Mouse (Mus musculus) MEL (cell line): ENCODE results near the gene Ddah1. TPM values are rescaled to one million over a fixed set of nuclear protein-coding genes. Genes with fewer than 3 reads are reported as not detected.

Source experiments
- DNase-seq: peaks from one replicate; pipeline ENCODE4 v3.0.0; 2011; ENCODE audit warnings: low read depth, low spot score
- H3K27ac ChIP-seq: 2 replicates; pipeline ENCODE4 v1.5.1; 2012; ENCODE audit warnings: low read depth, mild to moderate bottlenecking, control low read depth, low read length, moderate library complexity; ENCODE audit not compliant: control insufficient read depth
- H3K27me3 ChIP-seq, 2 experiments: fragments of 150-350 bp in 1 of 2; sonication (generic) in 1 of 2; 2 replicates each; pipeline ENCODE4 v1.6.1; 2012; ENCODE audit warnings: low read length in 2 of 2, mild to moderate bottlenecking in 2 of 2, improper control_type of control experiment in 1 of 2, moderate library complexity in 1 of 2; ENCODE audit not compliant: insufficient read depth in 2 of 2, control insufficient read depth in 1 of 2
- H3K36me3 ChIP-seq, 2 experiments: 2 replicates each; pipeline ENCODE4 v1.6.1; 2012 to 2014; ENCODE audit warnings: low read length in 2 of 2, improper control_type of control experiment in 1 of 2, inconsistent platforms in 1 of 2, mild to moderate bottlenecking in 1 of 2; ENCODE audit not compliant: insufficient read depth in 2 of 2, control insufficient read depth in 1 of 2
- H3K4me1 ChIP-seq, 2 experiments: fragments of 150-350 bp in 1 of 2; sonication (generic) in 1 of 2; 2 replicates each; pipeline ENCODE4 v1.6.1; 2012; ENCODE audit warnings: low read length in 2 of 2, improper control_type of control experiment in 1 of 2, mild to moderate bottlenecking in 1 of 2; ENCODE audit not compliant: insufficient read depth in 2 of 2, control insufficient read depth in 1 of 2
- H3K4me3 ChIP-seq, 2 experiments: fragments of 150-350 bp in 1 of 2; sonication (generic) in 1 of 2; 2 replicates each; pipeline ENCODE4 v1.5.1; 2012; ENCODE audit warnings: low read depth in 2 of 2, low read length in 2 of 2, mild to moderate bottlenecking in 2 of 2, moderate library complexity in 2 of 2, control low read depth in 1 of 2, improper control_type of control experiment in 1 of 2; ENCODE audit not compliant: control insufficient read depth in 1 of 2, insufficient read depth in 1 of 2
- H3K79me2 ChIP-seq: 2 replicates; pipeline ENCODE4 v1.6.1; 2012; ENCODE audit warnings: mild to moderate bottlenecking, low read length, moderate library complexity; ENCODE audit not compliant: control insufficient read depth, poor library complexity, insufficient read depth
- H3K9ac ChIP-seq: 2 replicates; pipeline ENCODE4 v1.6.1; 2012; ENCODE audit warnings: low read depth, mild to moderate bottlenecking, control low read depth, low read length, moderate library complexity; ENCODE audit not compliant: control insufficient read depth, poor library complexity, severe bottlenecking
- H3K9me3 ChIP-seq: fragments of 150-350 bp; sonication (generic); replicated peaks from 2 replicates; pipeline ENCODE4 v1.6.1; 2012; ENCODE audit warnings: mild to moderate bottlenecking, low read length, improper control_type of control experiment, moderate library complexity; ENCODE audit not compliant: insufficient read depth
- BHLHE40 ChIP-seq: IDR thresholded peaks from 2 replicates; pipeline ENCODE4 v1.6.1; 2012; ENCODE audit warnings: low read depth, mild to moderate bottlenecking, inconsistent platforms, low read length, improper control_type of control experiment, borderline replicate concordance
- CTCF ChIP-seq, 3 experiments: IDR thresholded peaks in 2 of 3; conservative IDR thresholded peaks in 1 of 3; 2 replicates each; pipeline ENCODE4 v1.5.1; 2011 to 2012; ENCODE audit warnings: low read length in 3 of 3, low read depth in 2 of 3, mild to moderate bottlenecking in 2 of 3, improper control_type of control experiment in 1 of 3, inconsistent platforms in 1 of 3, mixed read lengths in 1 of 3, moderate library complexity in 1 of 3; ENCODE audit not compliant: control insufficient read depth in 1 of 3, insufficient read depth in 1 of 3, poor library complexity in 1 of 3, severe bottlenecking in 1 of 3
- E2F4 ChIP-seq: IDR thresholded peaks from 2 replicates; pipeline ENCODE4 v1.6.1; 2011; ENCODE audit warnings: low read depth, low read length, improper control_type of control experiment, borderline replicate concordance
- ELF1 ChIP-seq: IDR thresholded peaks from 2 replicates; pipeline ENCODE4 v1.6.1; 2014; ENCODE audit warnings: low read depth, mild to moderate bottlenecking, inconsistent platforms, low read length, improper control_type of control experiment, moderate library complexity
- EP300 ChIP-seq, 2 experiments: IDR thresholded peaks; 2 replicates each; pipeline ENCODE4 v1.6.1; 2011; ENCODE audit warnings: improper control_type of control experiment in 2 of 2, low read length in 2 of 2, low read depth in 1 of 2, mild to moderate bottlenecking in 1 of 2
- ETS1 ChIP-seq: IDR thresholded peaks from 2 replicates; pipeline ENCODE4 v1.6.1; 2012; ENCODE audit warnings: low read depth, mild to moderate bottlenecking, inconsistent platforms, low read length, improper control_type of control experiment, moderate library complexity
- GATA1 ChIP-seq: IDR thresholded peaks from 2 replicates; pipeline ENCODE4 v1.6.1; 2011; ENCODE audit warnings: low read depth, low read length, improper control_type of control experiment
- HCFC1 ChIP-seq: IDR thresholded peaks from 2 replicates; pipeline ENCODE4 v1.6.1; 2012; ENCODE audit warnings: low read depth, mild to moderate bottlenecking, inconsistent platforms, low read length, improper control_type of control experiment, moderate library complexity
- JUND ChIP-seq: IDR thresholded peaks from 2 replicates; pipeline ENCODE4 v1.6.1; 2011; ENCODE audit warnings: low read depth, mild to moderate bottlenecking, improper control_type of control experiment, low read length
- MAX ChIP-seq: IDR thresholded peaks from 2 replicates; pipeline ENCODE4 v1.6.1; 2011; ENCODE audit warnings: low read length, improper control_type of control experiment
- MXI1 ChIP-seq: IDR thresholded peaks from 2 replicates; pipeline ENCODE4 v1.6.1; 2011; ENCODE audit warnings: mild to moderate bottlenecking, low read depth, low read length, improper control_type of control experiment
- MYB ChIP-seq: IDR thresholded peaks from 2 replicates; pipeline ENCODE4 v1.6.1; 2011; ENCODE audit warnings: mild to moderate bottlenecking, low read depth, low read length, improper control_type of control experiment
- MYC ChIP-seq: IDR thresholded peaks from 2 replicates; pipeline ENCODE4 v1.6.1; 2011; ENCODE audit warnings: low read depth, mild to moderate bottlenecking, low read length, improper control_type of control experiment, moderate library complexity
- POLR2A ChIP-seq, 2 experiments: IDR thresholded peaks; 2 replicates each; pipeline ENCODE4 v1.6.1; 2011 to 2012; ENCODE audit warnings: low read length in 2 of 2, mild to moderate bottlenecking in 2 of 2, control low read depth in 1 of 2, improper control_type of control experiment in 1 of 2, low read depth in 1 of 2, moderate library complexity in 1 of 2; ENCODE audit not compliant: control insufficient read depth in 1 of 2, insufficient read depth in 1 of 2, poor library complexity in 1 of 2
- POLR2AphosphoS2 ChIP-seq: IDR thresholded peaks from 2 replicates; pipeline ENCODE4 v1.6.1; 2011; ENCODE audit warnings: low read length, improper control_type of control experiment
- RAD21 ChIP-seq: IDR thresholded peaks from 2 replicates; pipeline ENCODE4 v1.6.1; 2011; ENCODE audit warnings: mild to moderate bottlenecking, low read depth, low read length, improper control_type of control experiment
- TAL1 ChIP-seq: IDR thresholded peaks from 2 replicates; pipeline ENCODE4 v1.6.1; 2012; ENCODE audit warnings: mild to moderate bottlenecking, inconsistent platforms, low read length, moderate library complexity, mixed read lengths
- TBP ChIP-seq: IDR thresholded peaks from 2 replicates; pipeline ENCODE4 v1.8.0; 2011; ENCODE audit warnings: low read depth, low read length, improper control_type of control experiment
- TCF12 ChIP-seq: IDR thresholded peaks from 2 replicates; pipeline ENCODE4 v1.6.1; 2014; ENCODE audit warnings: low read depth, mild to moderate bottlenecking, inconsistent platforms, low read length, improper control_type of control experiment, moderate library complexity
- UBTF ChIP-seq: IDR thresholded peaks from 2 replicates; pipeline ENCODE4 v1.6.1; 2012; ENCODE audit warnings: low read depth, mild to moderate bottlenecking, inconsistent platforms, low read length, improper control_type of control experiment, moderate library complexity, borderline replicate concordance; ENCODE audit not compliant: insufficient read depth
- USF1 ChIP-seq: IDR thresholded peaks from 2 replicates; pipeline ENCODE4 v1.6.1; 2014; ENCODE audit warnings: low read depth, mild to moderate bottlenecking, inconsistent platforms, low read length, improper control_type of control experiment, moderate library complexity
- USF2 ChIP-seq, 2 experiments: IDR thresholded peaks; 2 replicates each; pipeline ENCODE4 v1.6.1; 2011 to 2012; ENCODE audit warnings: improper control_type of control experiment in 2 of 2, low read length in 2 of 2, borderline replicate concordance in 1 of 2, inconsistent platforms in 1 of 2, low read depth in 1 of 2, mild to moderate bottlenecking in 1 of 2; ENCODE audit not compliant: insufficient read depth in 1 of 2
- ZKSCAN1 ChIP-seq: IDR thresholded peaks from 2 replicates; pipeline ENCODE4 v1.6.1; 2012; ENCODE audit warnings: low read depth, mild to moderate bottlenecking, inconsistent platforms, low read length, improper control_type of control experiment, moderate library complexity
- polyA plus RNA-seq, 2 experiments: library from polyadenylated mRNA; stranded (reverse) in 1 of 2; unstranded in 1 of 2; fragments of >175 nt in 1 of 2; fragments of >200 nt in 1 of 2; gene quantifications; 2 replicates each; pipeline versions ENCODE4 v1.2.1 to v1.2.4; 2012; ENCODE audit warnings: low replicate concordance in 2 of 2, low read depth in 1 of 2; ENCODE audit not compliant: insufficient read length in 2 of 2, insufficient read depth in 1 of 2, missing spikeins in 1 of 2
- total RNA-seq: library from RNA; depleted of rRNA; stranded (reverse); fragments of 300-350 nt; gene quantifications from 2 replicates; pipeline ENCODE4 v1.2.3, GENCODE M21; 2012

Gene Ddah1
- total and polyA plus RNA-seq, 3 experiments, result not detected

DNA sequence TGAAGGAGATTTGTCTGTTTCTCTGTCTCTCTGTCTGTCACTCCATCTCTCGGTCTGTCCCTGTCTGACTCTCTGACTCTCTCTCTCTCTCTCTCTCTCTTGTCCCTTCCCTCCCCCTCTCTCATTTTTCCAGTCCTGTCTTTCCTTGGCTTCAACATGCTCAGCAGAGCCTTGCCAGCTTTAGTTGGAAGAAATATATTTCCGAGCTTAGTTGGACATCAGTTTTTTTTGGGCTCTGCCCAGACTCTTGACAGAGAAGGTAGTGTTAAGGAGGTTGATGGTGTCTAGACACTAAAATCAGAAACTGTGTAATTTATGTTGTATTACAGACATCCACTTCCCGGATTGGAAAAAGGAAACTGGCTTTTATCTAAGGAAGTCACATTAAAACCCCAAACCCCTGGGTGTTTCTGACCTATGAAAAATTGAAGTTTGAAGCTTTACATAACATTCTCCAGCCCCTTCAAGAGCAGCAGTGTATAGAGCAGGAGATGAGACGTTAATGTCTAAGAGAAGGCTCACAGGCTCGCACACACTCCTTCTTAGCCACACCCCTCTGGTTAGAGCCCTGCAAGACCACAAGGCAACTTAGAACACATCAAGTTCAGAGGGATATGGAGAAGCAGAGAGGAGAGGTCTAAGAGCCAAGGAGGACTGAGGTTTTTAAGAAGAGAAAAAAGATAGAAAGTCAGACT is 21.0 kb downstream of the Ddah1 start:
- Histone ChIP-seq H3K27me3 (no peaks in the 10 kb centered on the region), H3K9me3 (no peaks in the 10 kb centered on the region), H3K79me2 (no peaks in the 10 kb centered on the region), H3K4me1 (no peaks in the 10 kb centered on the region), H3K36me3 (no peaks in the 10 kb centered on the region)
- DNase-seq, result no peak
- no peak for TF ChIP-seq CTCF (IDR thresholded peaks at IDR 0.05 in 2 of 3, conservative IDR thresholded peaks at IDR 0.05 in 1 of 3; ENCODE audit: control insufficient read depth in 1 of 3, insufficient read depth in 1 of 3, low read depth in 2 of 3, low read length in 3 of 3, poor library complexity in 1 of 3, severe bottlenecking in 1 of 3)
- TF ChIP-seq, all 39 proteins: peak for 0
- Histone ChIP-seq H3K9ac (no peak overlapping the region), H3K27ac (no peak overlapping the region), H3K4me3 (no peak overlapping the region)

DNA sequence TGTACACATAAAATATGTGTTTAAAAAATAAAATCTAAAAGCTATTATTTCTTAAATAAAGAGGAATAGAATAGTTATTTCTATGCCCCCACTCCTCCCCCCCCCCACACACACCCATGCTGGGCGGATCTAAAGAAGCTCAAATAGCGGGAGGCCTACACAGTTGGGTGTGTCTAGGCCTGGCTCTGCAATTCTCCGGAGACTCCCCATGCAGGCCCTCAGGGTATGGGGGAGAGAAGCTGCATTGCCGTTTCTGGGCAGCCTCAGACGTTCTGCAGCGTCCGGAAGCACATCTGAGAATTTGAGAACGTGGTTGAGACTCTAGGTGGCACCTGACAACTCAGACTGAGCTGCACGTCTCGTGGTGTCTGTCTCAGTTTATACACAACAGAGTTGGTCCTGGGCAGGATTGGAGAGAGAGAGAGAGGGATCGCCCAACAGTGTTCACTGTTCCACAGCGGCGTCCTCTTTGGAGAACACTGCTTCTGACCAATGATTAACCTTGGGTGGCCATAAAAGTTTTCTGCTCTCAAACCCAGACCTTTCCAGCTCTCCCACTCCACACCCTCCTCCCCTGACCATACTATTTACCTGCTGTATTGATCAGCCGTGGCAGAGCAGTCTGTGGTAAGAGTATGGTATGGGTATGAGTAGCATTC is 22.4 kb downstream of the Ddah1 start:
- Histone ChIP-seq H3K9ac (no peak overlapping the region), H3K9me3 (no peaks in the 10 kb centered on the region), H3K4me1 (no peaks in the 10 kb centered on the region)
- TF ChIP-seq POLR2A (IDR thresholded peaks at IDR 0.05; ENCODE audit: control insufficient read depth in 1 of 2, insufficient read depth in 1 of 2, low read depth in 1 of 2, low read length in 2 of 2, poor library complexity in 1 of 2), result no peak
- TF ChIP-seq ETS1, result no peak
- TF ChIP-seq RAD21, result no peak
- no peak for TF ChIP-seq USF1
- TF ChIP-seq MYC, result no peak
- no peak for TF ChIP-seq TAL1
- TF ChIP-seq POLR2AphosphoS2, result no peak
- TF ChIP-seq TCF12, result no peak
- no peak for TF ChIP-seq USF2 (IDR thresholded peaks at IDR 0.05; ENCODE audit: borderline replicate concordance in 1 of 2, insufficient read depth in 1 of 2, low read depth in 1 of 2, low read length in 2 of 2)
- TF ChIP-seq, all 39 proteins: peak for 0
- no peaks in the 10 kb centered on the region for H3K36me3 ChIP-seq
- H3K79me2 ChIP-seq, result no peaks in the 10 kb centered on the region
- DNase-seq, result no peak
- H3K27ac ChIP-seq, result no peak overlapping the region
- H3K27me3 ChIP-seq, result no peaks in the 10 kb centered on the region
- no peak overlapping the region for H3K4me3 ChIP-seq

DNA sequence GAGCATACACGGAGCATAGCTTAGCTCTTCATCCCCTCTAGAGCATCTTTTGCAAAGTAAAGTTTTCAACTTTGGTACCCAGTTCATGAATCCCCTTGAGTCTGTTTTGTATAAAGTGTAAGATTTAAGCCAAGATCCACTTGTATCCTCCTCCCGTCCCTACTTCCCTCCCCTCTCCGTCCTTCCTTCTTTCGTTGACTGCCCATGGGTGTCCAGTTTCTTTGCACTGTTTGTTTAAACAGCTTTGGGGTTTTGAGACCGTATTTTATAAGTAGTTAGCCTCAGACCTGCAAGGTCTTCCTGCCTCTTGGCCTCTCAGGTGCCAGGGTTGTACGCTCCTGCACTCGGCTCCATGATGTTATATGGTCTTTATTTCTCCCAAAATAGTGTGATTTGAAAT is 26.8 kb downstream of the Ddah1 start:
- Histone ChIP-seq H3K4me1 (no peaks in the 10 kb centered on the region), H3K4me3 (no peak overlapping the region), H3K27me3 (no peaks in the 10 kb centered on the region), H3K36me3 (no peaks in the 10 kb centered on the region), H3K79me2 (no peaks in the 10 kb centered on the region), H3K9me3 (no peaks in the 10 kb centered on the region), H3K27ac (no peak overlapping the region), H3K9ac (no peak overlapping the region)
- TF ChIP-seq TBP (no peak), HCFC1 (no peak), MYB (no peak), EP300 (IDR thresholded peaks at IDR 0.05; ENCODE audit: low read depth in 1 of 2, low read length in 2 of 2) (no peak), POLR2A (IDR thresholded peaks at IDR 0.05; ENCODE audit: control insufficient read depth in 1 of 2, insufficient read depth in 1 of 2, low read depth in 1 of 2, low read length in 2 of 2, poor library complexity in 1 of 2) (no peak), GATA1 (no peak), E2F4 (no peak), MXI1 (no peak), MAX (no peak), UBTF (no peak), BHLHE40 (no peak), ZKSCAN1 (no peak), ELF1 (no peak), JUND (no peak), MYC (no peak), RAD21 (no peak)
- DNase-seq, result no peak
